Mouse (Mus musculus) erythroblast, embryonic 14.5 days (primary cell): ENCODE results near the gene E2f4.

ENCODE experiments used
- GATA1 ChIP-seq: IDR thresholded peaks from 2 replicates; pipeline ENCODE4 v1.6.1; 2012; ENCODE audit warnings: low read length, inconsistent platforms, mixed read lengths
- TAL1 ChIP-seq: IDR thresholded peaks from 3 replicates; pipeline ENCODE4 v1.6.1; 2012; ENCODE audit warnings: low read length, inconsistent platforms, mixed read lengths

- no peak for TF ChIP-seq TAL1
- no peak for TF ChIP-seq GATA1
These were observed 43.7 kb upstream of the E2f4 start for GRCm38 (mm10) chr8:105253766-105254151.
